Mouse (Mus musculus): Measurements from ENCODE around the gene Nup62. TPM values are rescaled to one million over a fixed set of nuclear protein-coding genes. Genes with fewer than 3 reads are reported as not detected.
"Not testable (repeated sequence)": the region's sequence is repeated elsewhere in the genome, so short reads cannot be mapped to it uniquely, and the experiment has no call there.

The Nup62 gene
- polyA plus RNA-seq, 1 experiment = 181 TPM

GRCm38 (mm10) chr7:44870614-44871013 is 54.7 kb downstream of the Nup62 start:
- no peak for TF ChIP-seq CTCF (IDR thresholded peaks at IDR 0.05; ENCODE audit: control insufficient read depth, insufficient read depth, insufficient replicate concordance, low read depth, low read length)
- TF ChIP-seq POLR2A (IDR thresholded peaks at IDR 0.05; ENCODE audit: control insufficient read depth, low read depth, low read length) = no peak
- Histone ChIP-seq H3K27me3 (ENCODE audit: control insufficient read depth, insufficient read depth, low read length) (no peaks in the 10 kb centered on the region), H3K36me3 (ENCODE audit: control insufficient read depth, insufficient read depth, low read length) (no peaks in the 10 kb centered on the region), H3K27ac (ENCODE audit: control insufficient read depth, insufficient read depth, low read depth, low read length) (peak overlapping the region; percentile 78; the same call in 1 of the 2 replicates), H3K4me1 (ENCODE audit: control insufficient read depth, insufficient read depth, low read length) (peaks cover 17% of the 10 kb centered on the region), H3K4me3 (ENCODE audit: control insufficient read depth, low read depth, low read length) (no peak overlapping the region)

DNA sequence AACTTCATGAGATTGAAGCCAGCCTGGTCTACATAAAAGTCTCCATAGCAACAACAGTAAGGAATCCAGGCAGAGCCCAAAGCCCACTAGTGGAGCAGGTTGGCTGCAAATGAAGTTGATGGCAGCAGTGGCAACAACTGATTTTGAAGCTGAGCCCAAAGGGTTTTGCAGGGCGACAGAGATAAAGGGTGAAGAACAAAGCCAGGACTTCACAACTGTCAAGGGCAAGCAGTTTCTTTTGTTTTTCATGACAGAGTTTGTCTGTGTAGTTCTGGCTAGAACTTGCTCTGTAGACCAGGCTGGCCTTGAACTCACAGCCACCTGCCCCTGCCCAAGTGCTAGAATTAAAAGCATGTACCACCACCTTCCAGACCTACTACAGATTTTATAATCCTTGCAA is 55.3 kb downstream of the Nup62 start:
- Histone ChIP-seq H3K36me3 (ENCODE audit: control insufficient read depth, insufficient read depth, low read length) (no peaks in the 10 kb centered on the region), H3K27ac (ENCODE audit: control insufficient read depth, insufficient read depth, low read depth, low read length) (peak overlapping the region; percentile 21; the same call in 1 of the 2 replicates), H3K4me3 (ENCODE audit: control insufficient read depth, low read depth, low read length) (no peak overlapping the region), H3K4me1 (ENCODE audit: control insufficient read depth, insufficient read depth, low read length) (peaks cover 16% of the 10 kb centered on the region), H3K27me3 (ENCODE audit: control insufficient read depth, insufficient read depth, low read length) (no peaks in the 10 kb centered on the region)
- no peak for TF ChIP-seq POLR2A (IDR thresholded peaks at IDR 0.05; ENCODE audit: control insufficient read depth, low read depth, low read length)
- TF ChIP-seq CTCF (IDR thresholded peaks at IDR 0.05; ENCODE audit: control insufficient read depth, insufficient read depth, insufficient replicate concordance, low read depth, low read length) = no peak

GRCm38 (mm10) chr7:44871774-44872173 is 55.9 kb downstream of the Nup62 start:
- not testable (repeated sequence) for H3K27ac ChIP-seq (ENCODE audit: control insufficient read depth, insufficient read depth, low read depth, low read length); H3K27me3 ChIP-seq (ENCODE audit: control insufficient read depth, insufficient read depth, low read length); H3K36me3 ChIP-seq (ENCODE audit: control insufficient read depth, insufficient read depth, low read length); H3K4me3 ChIP-seq (ENCODE audit: control insufficient read depth, low read depth, low read length)
- H3K4me1 ChIP-seq (ENCODE audit: control insufficient read depth, insufficient read depth, low read length) = peaks cover 13% of the 10 kb centered on the region

GRCm38 (mm10) chr7:44877833-44878232 is 61.9 kb downstream of the Nup62 start:
- Histone ChIP-seq H3K4me1 (ENCODE audit: control insufficient read depth, insufficient read depth, low read length) (peaks cover 2% of the 10 kb centered on the region; the same call in 1 of the 2 replicates), H3K27me3 (ENCODE audit: control insufficient read depth, insufficient read depth, low read length) (no peaks in the 10 kb centered on the region), H3K27ac (ENCODE audit: control insufficient read depth, insufficient read depth, low read depth, low read length) (no peak overlapping the region), H3K4me3 (ENCODE audit: control insufficient read depth, low read depth, low read length) (no peak overlapping the region), H3K36me3 (ENCODE audit: control insufficient read depth, insufficient read depth, low read length) (no peaks in the 10 kb centered on the region; the same call in 1 of the 2 replicates)
- TF ChIP-seq POLR2A (IDR thresholded peaks at IDR 0.05; ENCODE audit: control insufficient read depth, low read depth, low read length) = no peak
- no peak for TF ChIP-seq CTCF (IDR thresholded peaks at IDR 0.05; ENCODE audit: control insufficient read depth, insufficient read depth, insufficient replicate concordance, low read depth, low read length)

Other genes with a start within 250 kb of the Nup62 start
- gene Napsa, start 243.7 kb upstream of the Nup62 start, polyA plus RNA-seq (2012; rRNA removed) = 0.67 and 2.4 TPM in 2 replicates
- 0.70 and 3.2 TPM in 2 replicates for gene Kcnc3, start 225.4 kb upstream of the Nup62 start, polyA plus RNA-seq (2012; rRNA removed)
- gene Myh14, start 145.2 kb upstream of the Nup62 start, polyA plus RNA-seq (2012; rRNA removed) = 1.2 and 2.6 TPM in 2 replicates
- 171 and 196 TPM in 2 replicates for gene Izumo2, start 107.3 kb upstream of the Nup62 start, polyA plus RNA-seq (2012; rRNA removed)
- 131 and 149 TPM in 2 replicates for gene Vrk3, start 67.7 kb upstream of the Nup62 start, polyA plus RNA-seq (2012; rRNA removed)
- gene Zfp473, start 65.0 kb upstream of the Nup62 start, polyA plus RNA-seq (2012; rRNA removed) = 1.6 and 1.9 TPM in 2 replicates
- gene Il4i1, start 299 bp downstream of the Nup62 start, polyA plus RNA-seq (2012; rRNA removed) = 97.2 and 97.6 TPM in 2 replicates
- gene Atf5, start 570 bp downstream of the Nup62 start, polyA plus RNA-seq (2012; rRNA removed) = 21.6 TPM in 2 replicates
- 31.5 and 35.7 TPM in 2 replicates for gene Akt1s1, start 32.9 kb downstream of the Nup62 start, polyA plus RNA-seq (2012; rRNA removed)
- 24.4 and 28.5 TPM in 2 replicates for gene Tbc1d17, start 33.0 kb downstream of the Nup62 start, polyA plus RNA-seq (2012; rRNA removed)
- 26.5 and 29.4 TPM in 2 replicates for gene Pnkp, start 41.1 kb downstream of the Nup62 start, polyA plus RNA-seq (2012; rRNA removed)
- gene Ptov1, start 53.7 kb downstream of the Nup62 start, polyA plus RNA-seq (2012; rRNA removed) = 171 and 187 TPM in 2 replicates
- 143 and 206 TPM in 2 replicates for gene Med25, start 76.6 kb downstream of the Nup62 start, polyA plus RNA-seq (2012; rRNA removed)
- gene Fuz, start 80.0 kb downstream of the Nup62 start, polyA plus RNA-seq (2012; rRNA removed) = 39.2 and 40.0 TPM in 2 replicates
- 323 and 343 TPM in 2 replicates for gene Ap2a1, start 113.4 kb downstream of the Nup62 start, polyA plus RNA-seq (2012; rRNA removed)
- 1,042 and 1,092 TPM in 2 replicates for gene Tsks, start 127.1 kb downstream of the Nup62 start, polyA plus RNA-seq (2012; rRNA removed)
- 137 and 148 TPM in 2 replicates for gene Cpt1c, start 158.8 kb downstream of the Nup62 start, polyA plus RNA-seq (2012; rRNA removed)
- 59.6 and 60.1 TPM in 2 replicates for gene Prmt1, start 170.5 kb downstream of the Nup62 start, polyA plus RNA-seq (2012; rRNA removed)
- gene Irf3, start 181.6 kb downstream of the Nup62 start, polyA plus RNA-seq (2012; rRNA removed) = 108 and 114 TPM in 2 replicates
- gene Bcl2l12, start 182.6 kb downstream of the Nup62 start, polyA plus RNA-seq (2012; rRNA removed) = 85.4 and 93.5 TPM in 2 replicates
- gene Scaf1, start 200.3 kb downstream of the Nup62 start, polyA plus RNA-seq (2012; rRNA removed) = 25.1 and 27.4 TPM in 2 replicates
- 43.4 and 44.2 TPM in 2 replicates for gene Rras, start 201.9 kb downstream of the Nup62 start, polyA plus RNA-seq (2012; rRNA removed)
- gene Prr12, start 236.8 kb downstream of the Nup62 start, polyA plus RNA-seq (2012; rRNA removed) = 3.4 and 3.5 TPM in 2 replicates
- gene Nosip, start 246.3 kb downstream of the Nup62 start, polyA plus RNA-seq (2012; rRNA removed) = 115 and 123 TPM in 2 replicates
- gene Prrg2, start 246.6 kb downstream of the Nup62 start, polyA plus RNA-seq (2012; rRNA removed) = 27.3 and 27.9 TPM in 2 replicates

All from testis, adult 2 months (tissue).